Mouse (Mus musculus): Measurements from ENCODE around the gene Dhdh.

GRCm38 (mm10) chr7:45449974-45450373 lies 38.6 kb downstream of the Dhdh start:
- TF ChIP-seq MAX (IDR thresholded peaks at IDR 0.05; ENCODE audit: low read depth) = no peak
- no peak for TF ChIP-seq USF1 (IDR thresholded peaks at IDR 0.05; ENCODE audit: low read depth)
- TF ChIP-seq POLR2A (IDR thresholded peaks at IDR 0.05; ENCODE audit: insufficient read length, low read depth) = no peak
- TF ChIP-seq E2F4 (IDR thresholded peaks at IDR 0.05; ENCODE audit: insufficient read depth) = no peak
- no peak for TF ChIP-seq TCF12 (IDR thresholded peaks at IDR 0.05; ENCODE audit: insufficient read depth, poor library complexity, severe bottlenecking)
- TF ChIP-seq POLR2AphosphoS2 (IDR thresholded peaks at IDR 0.05; ENCODE audit: insufficient read length, low read depth) = no peak
- TF ChIP-seq TCF3 (IDR thresholded peaks at IDR 0.05; ENCODE audit: insufficient read length, low read depth) = no peak
- TF ChIP-seq CEBPB (IDR thresholded peaks at IDR 0.05; ENCODE audit: insufficient read depth, poor library complexity, severe bottlenecking) = no peak

Measured in myocyte (in vitro differentiated cells).